Mouse (Mus musculus): Measurements from ENCODE around the gene Gm973. TPM values are rescaled to one million over a fixed set of nuclear protein-coding genes. Genes with fewer than 3 reads are reported as not detected.
"Not testable (repeated sequence)": the region's sequence is repeated elsewhere in the genome, so short reads cannot be mapped to it uniquely, and the experiment has no call there.

Gm973 gene
- polyA plus RNA-seq, 1 experiment from 2014 or later, result 0.73 TPM

GRCm38 (mm10) chr1:59615021-59615420 lies 99.0 kb downstream of the Gm973 start:
- Histone ChIP-seq H3K9me3 (replicated peaks) (no peaks in the 10 kb centered on the region), H3K9ac (no peak overlapping the region), H3K27ac (no peak overlapping the region), H3K4me2 (no peak overlapping the region), H3K4me1 (peaks cover 3% of the 10 kb centered on the region; the same call in 1 of the 2 replicates), H3K27me3 (no peaks in the 10 kb centered on the region), H3K4me3 (replicated peaks) (no peak overlapping the region), H3K36me3 (no peaks in the 10 kb centered on the region)
- 86% methylated on average over 2 of the region's 2 CpGs for WGBS
- no peak for ATAC-seq (replicated peaks; ENCODE audit: low FRiP score)

- no peak overlapping the region for H3K4me3 ChIP-seq (replicated peaks)
- no peaks in the 10 kb centered on the region for H3K9me3 ChIP-seq (replicated peaks)
- no peak overlapping the region for H3K27ac ChIP-seq
- H3K4me2 ChIP-seq, result no peak overlapping the region
- no peak overlapping the region for H3K9ac ChIP-seq
- no peaks in the 10 kb centered on the region for H3K27me3 ChIP-seq
- no peak for ATAC-seq (replicated peaks; ENCODE audit: low FRiP score)
- no peaks in the 10 kb centered on the region for H3K4me1 ChIP-seq
- H3K36me3 ChIP-seq, result no peaks in the 10 kb centered on the region
- 88% methylated on average over 10 of the region's 10 CpGs for WGBS
Observed at GRCm38 (mm10) chr1:59619201-59619600, 103.1 kb downstream of the Gm973 start.

GRCm38 (mm10) chr1:59623325-59624017 lies 107.4 kb downstream of the Gm973 start:
- 27% methylated on average over 5 of the region's 5 CpGs for WGBS
- Histone ChIP-seq H3K9ac (no peak overlapping the region), H3K4me3 (replicated peaks) (no peak overlapping the region), H3K36me3 (no peaks in the 10 kb centered on the region), H3K27ac (no peak overlapping the region), H3K4me2 (no peak overlapping the region), H3K9me3 (replicated peaks) (no peaks in the 10 kb centered on the region), H3K4me1 (no peaks in the 10 kb centered on the region), H3K27me3 (no peaks in the 10 kb centered on the region)
- ATAC-seq (replicated peaks; ENCODE audit: low FRiP score), result peak; percentile 86

- H3K4me3 ChIP-seq (replicated peaks), result no peak overlapping the region
- H3K9ac ChIP-seq, result no peak overlapping the region
- H3K27me3 ChIP-seq, result no peaks in the 10 kb centered on the region
- WGBS, result 84% methylated on average over 5 of the region's 5 CpGs
- H3K9me3 ChIP-seq (replicated peaks), result no peaks in the 10 kb centered on the region
- no peaks in the 10 kb centered on the region for H3K4me1 ChIP-seq
- no peak overlapping the region for H3K4me2 ChIP-seq
- ATAC-seq (replicated peaks; ENCODE audit: low FRiP score), result no peak
- no peak overlapping the region for H3K27ac ChIP-seq
- H3K36me3 ChIP-seq, result no peaks in the 10 kb centered on the region
Observed at GRCm38 (mm10) chr1:59625410-59625809, 109.3 kb downstream of the Gm973 start.

GRCm38 (mm10) chr1:59629194-59629593 lies 113.1 kb downstream of the Gm973 start:
- Histone ChIP-seq H3K27ac (no peak overlapping the region), H3K4me1 (peaks cover 10% of the 10 kb centered on the region; the same call in 1 of the 2 replicates), H3K36me3 (no peaks in the 10 kb centered on the region), H3K9me3 (replicated peaks) (no peaks in the 10 kb centered on the region), H3K4me3 (replicated peaks) (no peak overlapping the region), H3K27me3 (no peaks in the 10 kb centered on the region), H3K9ac (no peak overlapping the region), H3K4me2 (no peak overlapping the region)
- WGBS, result 46% methylated on average over 6 of the region's 6 CpGs
- ATAC-seq (replicated peaks; ENCODE audit: low FRiP score), result no peak

- not testable (repeated sequence) for H3K27ac ChIP-seq; H3K4me3 ChIP-seq (replicated peaks); H3K4me2 ChIP-seq; H3K9me3 ChIP-seq (replicated peaks); ATAC-seq (replicated peaks; ENCODE audit: low FRiP score); H3K27me3 ChIP-seq; H3K9ac ChIP-seq; H3K36me3 ChIP-seq
- peaks cover 10% of the 10 kb centered on the region; the same call in 1 of the 2 replicates for H3K4me1 ChIP-seq
- 90% methylated on average over 6 of the region's 6 CpGs for whole genome bisulfite sequencing
Observed at GRCm38 (mm10) chr1:59630356-59630755, 114.3 kb downstream of the Gm973 start.

GRCm38 (mm10) chr1:59631986-59632659 lies 116.1 kb downstream of the Gm973 start:
- no peak overlapping the region for H3K27ac ChIP-seq
- no peak overlapping the region for H3K9ac ChIP-seq
- H3K36me3 ChIP-seq, result no peaks in the 10 kb centered on the region
- no peak for ATAC-seq (replicated peaks; ENCODE audit: low FRiP score)
- 76% methylated on average over 5 of the region's 5 CpGs for WGBS
- H3K9me3 ChIP-seq (replicated peaks), result no peaks in the 10 kb centered on the region
- peaks cover 10% of the 10 kb centered on the region; the same call in 1 of the 2 replicates for H3K4me1 ChIP-seq
- H3K4me3 ChIP-seq (replicated peaks), result no peak overlapping the region
- no peaks in the 10 kb centered on the region for H3K27me3 ChIP-seq
- no peak overlapping the region for H3K4me2 ChIP-seq

- H3K4me1 ChIP-seq, result peaks cover 10% of the 10 kb centered on the region; the same call in 1 of the 2 replicates
- no peak overlapping the region for H3K4me3 ChIP-seq (replicated peaks)
- WGBS, result 22% methylated on average over 6 of the region's 6 CpGs
- ATAC-seq (replicated peaks; ENCODE audit: low FRiP score), result no peak
- H3K27ac ChIP-seq, result no peak overlapping the region
- 0 out of 2 replicates have a peak overlapping the region, but pooled peaks have one; percentile 15 for H3K4me2 ChIP-seq
- H3K9me3 ChIP-seq (replicated peaks), result no peaks in the 10 kb centered on the region
- H3K27me3 ChIP-seq, result no peaks in the 10 kb centered on the region
- H3K9ac ChIP-seq, result no peak overlapping the region
- H3K36me3 ChIP-seq, result no peaks in the 10 kb centered on the region
Observed at GRCm38 (mm10) chr1:59633056-59633455, 117.0 kb downstream of the Gm973 start.

GRCm38 (mm10) chr1:59636349-59636748 lies 120.3 kb downstream of the Gm973 start:
- Histone ChIP-seq H3K27ac (no peak overlapping the region), H3K4me3 (replicated peaks) (no peak overlapping the region), H3K27me3 (no peaks in the 10 kb centered on the region), H3K4me2 (no peak overlapping the region), H3K9ac (no peak overlapping the region), H3K36me3 (peaks cover 16% of the 10 kb centered on the region), H3K9me3 (replicated peaks) (no peaks in the 10 kb centered on the region), H3K4me1 (peaks cover 10% of the 10 kb centered on the region; the same call in 1 of the 2 replicates)
- 92% methylated on average over 1 of the region's 1 CpGs for WGBS
- no peak for ATAC-seq (replicated peaks; ENCODE audit: low FRiP score)

- peaks cover 5% of the 10 kb centered on the region; the same call in 1 of the 2 replicates for H3K4me1 ChIP-seq
- H3K4me2 ChIP-seq, result no peak overlapping the region
- H3K36me3 ChIP-seq, result peaks cover 34% of the 10 kb centered on the region
- WGBS, result 93% methylated on average over 3 of the region's 3 CpGs
- no peak overlapping the region for H3K9ac ChIP-seq
- H3K27ac ChIP-seq, result no peak overlapping the region
- H3K9me3 ChIP-seq (replicated peaks), result no peaks in the 10 kb centered on the region
- no peak for ATAC-seq (replicated peaks; ENCODE audit: low FRiP score)
- no peak overlapping the region for H3K4me3 ChIP-seq (replicated peaks)
- no peaks in the 10 kb centered on the region for H3K27me3 ChIP-seq
Observed at GRCm38 (mm10) chr1:59638371-59638770, 122.3 kb downstream of the Gm973 start.

- Histone ChIP-seq H3K27me3 (no peaks in the 10 kb centered on the region), H3K4me2 (no peak overlapping the region), H3K4me1 (no peaks in the 10 kb centered on the region), H3K4me3 (replicated peaks) (no peak overlapping the region), H3K9me3 (replicated peaks) (no peaks in the 10 kb centered on the region), H3K9ac (no peak overlapping the region), H3K36me3 (peaks cover 61% of the 10 kb centered on the region), H3K27ac (no peak overlapping the region)
- ATAC-seq (replicated peaks; ENCODE audit: low FRiP score), result no peak
- WGBS, result 87% methylated on average over 1 of the region's 1 CpGs
Observed at GRCm38 (mm10) chr1:59642488-59642887, 126.4 kb downstream of the Gm973 start.

GRCm38 (mm10) chr1:59646502-59646901 lies 130.4 kb downstream of the Gm973 start:
- not testable (repeated sequence) for H3K4me1 ChIP-seq; H3K9ac ChIP-seq; ATAC-seq (replicated peaks; ENCODE audit: low FRiP score); H3K4me2 ChIP-seq; H3K4me3 ChIP-seq (replicated peaks); H3K27ac ChIP-seq; H3K27me3 ChIP-seq; H3K9me3 ChIP-seq (replicated peaks)
- 94% methylated on average over 2 of the region's 2 CpGs for WGBS
- H3K36me3 ChIP-seq, result peaks cover 74% of the 10 kb centered on the region
